Mouse (Mus musculus): Measurements from ENCODE around the gene Zfp366. TPM values are rescaled to one million over a fixed set of nuclear protein-coding genes. Genes with fewer than 3 reads are reported as not detected.

Zfp366 gene
- polyA plus RNA-seq, 1 experiment from 2014 or later = 0.75 TPM

GRCm38 (mm10) chr13:99183257-99183895 lies 1.2 kb upstream of the Zfp366 start:
- no peak overlapping the region for H3K9ac ChIP-seq (ENCODE audit: low read length)
- no peak overlapping the region for H3K4me2 ChIP-seq
- DNase-seq (ENCODE audit: low spot score, missing footprints) = no peak
- H3K27ac ChIP-seq (ENCODE audit: low read depth, low read length) = no peak overlapping the region
- H3K4me3 ChIP-seq (ENCODE audit: low read depth, low read length) = no peak overlapping the region
- 94% methylated on average over 3 of the region's 3 CpGs for WGBS
- no peaks in the 10 kb centered on the region for H3K9me3 ChIP-seq (ENCODE audit: control insufficient read depth, low read length)
- no peak for ATAC-seq (ENCODE audit: low FRiP score)
- no peaks in the 10 kb centered on the region for H3K4me1 ChIP-seq (ENCODE audit: control insufficient read depth, insufficient read depth, low read length)
- H3K27me3 ChIP-seq (ENCODE audit: control insufficient read depth, insufficient read depth, low read length) = no peaks in the 10 kb centered on the region
- H3K36me3 ChIP-seq (ENCODE audit: control insufficient read depth, insufficient read depth, low read length) = no peaks in the 10 kb centered on the region

- 85% methylated on average over 10 of the region's 10 CpGs for WGBS
- no peaks in the 10 kb centered on the region for H3K27me3 ChIP-seq (ENCODE audit: control insufficient read depth, insufficient read depth, low read length)
- H3K9ac ChIP-seq (ENCODE audit: low read length) = no peak overlapping the region
- ATAC-seq (ENCODE audit: low FRiP score) (no peak), DNase-seq (ENCODE audit: low spot score, missing footprints) (no peak)
- H3K9me3 ChIP-seq (ENCODE audit: control insufficient read depth, low read length) = no peaks in the 10 kb centered on the region
- no peak overlapping the region for H3K27ac ChIP-seq (ENCODE audit: low read depth, low read length)
- no peak overlapping the region for H3K4me2 ChIP-seq
- no peaks in the 10 kb centered on the region for H3K4me1 ChIP-seq (ENCODE audit: control insufficient read depth, insufficient read depth, low read length)
- no peak overlapping the region for H3K4me3 ChIP-seq (ENCODE audit: low read depth, low read length)
- no peaks in the 10 kb centered on the region for H3K36me3 ChIP-seq (ENCODE audit: control insufficient read depth, insufficient read depth, low read length)
Observed at GRCm38 (mm10) chr13:99185573-99185972, 950 bp downstream of the Zfp366 start.

GRCm38 (mm10) chr13:99186138-99186853 lies 1.7 kb downstream of the Zfp366 start:
- Histone ChIP-seq H3K27ac (ENCODE audit: low read depth, low read length) (no peak overlapping the region), H3K4me3 (ENCODE audit: low read depth, low read length) (no peak overlapping the region), H3K4me2 (no peak overlapping the region), H3K36me3 (ENCODE audit: control insufficient read depth, insufficient read depth, low read length) (no peaks in the 10 kb centered on the region), H3K4me1 (ENCODE audit: control insufficient read depth, insufficient read depth, low read length) (no peaks in the 10 kb centered on the region), H3K9ac (ENCODE audit: low read length) (no peak overlapping the region), H3K27me3 (ENCODE audit: control insufficient read depth, insufficient read depth, low read length) (no peaks in the 10 kb centered on the region), H3K9me3 (ENCODE audit: control insufficient read depth, low read length) (no peaks in the 10 kb centered on the region)
- ATAC-seq (ENCODE audit: low FRiP score) (no peak), DNase-seq (ENCODE audit: low spot score, missing footprints) (peak; percentile 51)
- 93% methylated on average over 10 of the region's 10 CpGs for WGBS

- 90% methylated on average over 7 of the region's 7 CpGs for WGBS
Observed at GRCm38 (mm10) chr13:99186859-99187258, 2.2 kb downstream of the Zfp366 start.

GRCm38 (mm10) chr13:99187456-99187855 lies 2.8 kb downstream of the Zfp366 start:
- no peaks in the 10 kb centered on the region for H3K9me3 ChIP-seq (ENCODE audit: control insufficient read depth, low read length)
- H3K4me3 ChIP-seq (ENCODE audit: low read depth, low read length) = no peak overlapping the region
- no peak overlapping the region for H3K27ac ChIP-seq (ENCODE audit: low read depth, low read length)
- H3K4me1 ChIP-seq (ENCODE audit: control insufficient read depth, insufficient read depth, low read length) = no peaks in the 10 kb centered on the region
- H3K27me3 ChIP-seq (ENCODE audit: control insufficient read depth, insufficient read depth, low read length) = no peaks in the 10 kb centered on the region
- no peak overlapping the region for H3K4me2 ChIP-seq
- ATAC-seq (ENCODE audit: low FRiP score) = no peak
- H3K36me3 ChIP-seq (ENCODE audit: control insufficient read depth, insufficient read depth, low read length) = no peaks in the 10 kb centered on the region
- 91% methylated on average over 11 of the region's 11 CpGs for WGBS
- DNase-seq (ENCODE audit: low spot score, missing footprints) = no peak
- no peak overlapping the region for H3K9ac ChIP-seq (ENCODE audit: low read length)

More at GRCm38 (mm10) chr13:99186859-99187258, 2.2 kb downstream of the Zfp366 start:
- no peak overlapping the region for H3K4me3 ChIP-seq (ENCODE audit: low read depth, low read length)
- DNase-seq (ENCODE audit: low spot score, missing footprints) (no peak), ATAC-seq (ENCODE audit: low FRiP score) (no peak)
- H3K9ac ChIP-seq (ENCODE audit: low read length) = no peak overlapping the region
- H3K27ac ChIP-seq (ENCODE audit: low read depth, low read length) = no peak overlapping the region
- no peaks in the 10 kb centered on the region for H3K4me1 ChIP-seq (ENCODE audit: control insufficient read depth, insufficient read depth, low read length)
- no peak overlapping the region for H3K4me2 ChIP-seq
- no peaks in the 10 kb centered on the region for H3K27me3 ChIP-seq (ENCODE audit: control insufficient read depth, insufficient read depth, low read length)
- no peaks in the 10 kb centered on the region for H3K36me3 ChIP-seq (ENCODE audit: control insufficient read depth, insufficient read depth, low read length)
- H3K9me3 ChIP-seq (ENCODE audit: control insufficient read depth, low read length) = no peaks in the 10 kb centered on the region

- DNase-seq (ENCODE audit: low spot score, missing footprints) (no peak), ATAC-seq (ENCODE audit: low FRiP score) (no peak)
- H3K4me2 ChIP-seq = no peak overlapping the region
- no peak overlapping the region for H3K4me3 ChIP-seq (ENCODE audit: low read depth, low read length)
- no peaks in the 10 kb centered on the region for H3K36me3 ChIP-seq (ENCODE audit: control insufficient read depth, insufficient read depth, low read length)
- H3K27ac ChIP-seq (ENCODE audit: low read depth, low read length) = no peak overlapping the region
- H3K9ac ChIP-seq (ENCODE audit: low read length) = no peak overlapping the region
- H3K4me1 ChIP-seq (ENCODE audit: control insufficient read depth, insufficient read depth, low read length) = no peaks in the 10 kb centered on the region
- H3K9me3 ChIP-seq (ENCODE audit: control insufficient read depth, low read length) = no peaks in the 10 kb centered on the region
- WGBS = 83% methylated on average over 8 of the region's 8 CpGs
- no peaks in the 10 kb centered on the region for H3K27me3 ChIP-seq (ENCODE audit: control insufficient read depth, insufficient read depth, low read length)
Observed at GRCm38 (mm10) chr13:99188625-99189024, 4.0 kb downstream of the Zfp366 start.

GRCm38 (mm10) chr13:99189671-99190070 lies 5.0 kb downstream of the Zfp366 start:
- H3K27ac ChIP-seq (ENCODE audit: low read depth, low read length) = no peak overlapping the region
- no peak overlapping the region for H3K9ac ChIP-seq (ENCODE audit: low read length)
- H3K4me1 ChIP-seq (ENCODE audit: control insufficient read depth, insufficient read depth, low read length) = no peaks in the 10 kb centered on the region
- 73% methylated on average over 3 of the region's 3 CpGs for WGBS
- ATAC-seq (ENCODE audit: low FRiP score) (no peak), DNase-seq (ENCODE audit: low spot score, missing footprints) (peak; percentile 12)
- H3K36me3 ChIP-seq (ENCODE audit: control insufficient read depth, insufficient read depth, low read length) = no peaks in the 10 kb centered on the region
- no peak overlapping the region for H3K4me2 ChIP-seq
- no peaks in the 10 kb centered on the region for H3K9me3 ChIP-seq (ENCODE audit: control insufficient read depth, low read length)
- no peaks in the 10 kb centered on the region for H3K27me3 ChIP-seq (ENCODE audit: control insufficient read depth, insufficient read depth, low read length)
- no peak overlapping the region for H3K4me3 ChIP-seq (ENCODE audit: low read depth, low read length)

- no peak overlapping the region for H3K9ac ChIP-seq (ENCODE audit: low read length)
- no peaks in the 10 kb centered on the region for H3K27me3 ChIP-seq (ENCODE audit: control insufficient read depth, insufficient read depth, low read length)
- no peak overlapping the region for H3K4me3 ChIP-seq (ENCODE audit: low read depth, low read length)
- 78% methylated on average over 11 of the region's 11 CpGs for WGBS
- no peaks in the 10 kb centered on the region for H3K9me3 ChIP-seq (ENCODE audit: control insufficient read depth, low read length)
- no peak overlapping the region for H3K27ac ChIP-seq (ENCODE audit: low read depth, low read length)
- H3K4me2 ChIP-seq = no peak overlapping the region
- H3K36me3 ChIP-seq (ENCODE audit: control insufficient read depth, insufficient read depth, low read length) = no peaks in the 10 kb centered on the region
- ATAC-seq (ENCODE audit: low FRiP score) (no peak), DNase-seq (ENCODE audit: low spot score, missing footprints) (no peak)
- no peaks in the 10 kb centered on the region for H3K4me1 ChIP-seq (ENCODE audit: control insufficient read depth, insufficient read depth, low read length)
Observed at GRCm38 (mm10) chr13:99190466-99190865, 5.8 kb downstream of the Zfp366 start.

GRCm38 (mm10) chr13:99191063-99191462 lies 6.4 kb downstream of the Zfp366 start:
- Histone ChIP-seq H3K27ac (ENCODE audit: low read depth, low read length) (no peak overlapping the region), H3K9me3 (ENCODE audit: control insufficient read depth, low read length) (no peaks in the 10 kb centered on the region), H3K36me3 (ENCODE audit: control insufficient read depth, insufficient read depth, low read length) (no peaks in the 10 kb centered on the region), H3K4me1 (ENCODE audit: control insufficient read depth, insufficient read depth, low read length) (no peaks in the 10 kb centered on the region), H3K4me3 (ENCODE audit: low read depth, low read length) (no peak overlapping the region), H3K9ac (ENCODE audit: low read length) (no peak overlapping the region), H3K4me2 (no peak overlapping the region), H3K27me3 (ENCODE audit: control insufficient read depth, insufficient read depth, low read length) (no peaks in the 10 kb centered on the region)
- 90% methylated on average over 13 of the region's 13 CpGs for WGBS
- ATAC-seq (ENCODE audit: low FRiP score) (no peak), DNase-seq (ENCODE audit: low spot score, missing footprints) (no peak)
